Mouse (Mus musculus) heart, embryonic 16.5 days (tissue): ENCODE data around the gene D630045J12Rik. TPM values are rescaled to one million over a fixed set of nuclear protein-coding genes. Genes with fewer than 3 reads are reported as not detected.

ENCODE experiments used
- ATAC-seq: fragments of 200-750 bp; cut with Nextera tagmentation; replicated peaks from 2 replicates; pipeline ENCODE4 v1.8.0; 2017; ENCODE audit warnings: moderate number of reproducible peaks; ENCODE audit not compliant: insufficient read depth, low FRiP score; ENCODE audit errors: extremely low read depth
- H3K27ac ChIP-seq: fragments of 300-500 bp; sonication (generic); 2 replicates; pipeline ENCODE4 v1.5.1; 2014; ENCODE audit warnings: mild to moderate bottlenecking, low read length, control low read depth, moderate library complexity
- H3K27me3 ChIP-seq: fragments of 300-500 bp; sonication (generic); 2 replicates; pipeline ENCODE4 v1.6.1; 2014; ENCODE audit warnings: low read length, mixed read lengths; ENCODE audit not compliant: control insufficient read depth, insufficient read depth
- H3K36me3 ChIP-seq: fragments of 300-500 bp; sonication (generic); 2 replicates; pipeline ENCODE4 v1.6.1; 2014; ENCODE audit not compliant: control insufficient read depth, insufficient read depth
- H3K4me1 ChIP-seq: fragments of 300-500 bp; sonication (generic); 2 replicates; pipeline ENCODE4 v1.6.1; 2014; ENCODE audit warnings: low read length, mixed read lengths; ENCODE audit not compliant: control insufficient read depth, insufficient read depth
- H3K4me2 ChIP-seq: fragments of 300-500 bp; sonication (generic); 2 replicates; pipeline ENCODE4 v1.6.1; 2014; ENCODE audit warnings: low read depth, mild to moderate bottlenecking, control low read depth, low read length
- H3K4me3 ChIP-seq: fragments of 300-500 bp; sonication (generic); 2 replicates; pipeline ENCODE4 v1.5.1; 2014; ENCODE audit warnings: mild to moderate bottlenecking, control low read depth, low read length
- H3K9ac ChIP-seq: fragments of 300-500 bp; sonication (generic); 2 replicates; pipeline ENCODE4 v1.6.1; 2014; ENCODE audit warnings: low read length, control low read depth
- H3K9me3 ChIP-seq: fragments of 300-500 bp; sonication (generic); replicated peaks from 2 replicates; pipeline ENCODE4 v1.6.1; 2016; ENCODE audit warnings: low read length; ENCODE audit not compliant: control insufficient read depth
- WGBS: fragments of 180-500 bp; shearing (Covaris S2); extraction: QIAGEN DNeasy Blood & Tissue Kit; methylation state at CpG from one replicate; pipeline ENCODE4 v1.1.7; 2014; 5-methylcytosine and 5-hydroxymethylcytosine counted together
- polyA plus RNA-seq: library from polyadenylated mRNA; unstranded; fragments of >200 nt; fragmentation: Nextera tagmentation; extraction: Ambion mirVana; gene quantifications from 2 replicates; pipeline ENCODE4 v1.2.1, GENCODE M21; 2015

D630045J12Rik gene
- polyA plus RNA-seq, 1 experiment from 2014 or later: 1.3 TPM

DNA sequence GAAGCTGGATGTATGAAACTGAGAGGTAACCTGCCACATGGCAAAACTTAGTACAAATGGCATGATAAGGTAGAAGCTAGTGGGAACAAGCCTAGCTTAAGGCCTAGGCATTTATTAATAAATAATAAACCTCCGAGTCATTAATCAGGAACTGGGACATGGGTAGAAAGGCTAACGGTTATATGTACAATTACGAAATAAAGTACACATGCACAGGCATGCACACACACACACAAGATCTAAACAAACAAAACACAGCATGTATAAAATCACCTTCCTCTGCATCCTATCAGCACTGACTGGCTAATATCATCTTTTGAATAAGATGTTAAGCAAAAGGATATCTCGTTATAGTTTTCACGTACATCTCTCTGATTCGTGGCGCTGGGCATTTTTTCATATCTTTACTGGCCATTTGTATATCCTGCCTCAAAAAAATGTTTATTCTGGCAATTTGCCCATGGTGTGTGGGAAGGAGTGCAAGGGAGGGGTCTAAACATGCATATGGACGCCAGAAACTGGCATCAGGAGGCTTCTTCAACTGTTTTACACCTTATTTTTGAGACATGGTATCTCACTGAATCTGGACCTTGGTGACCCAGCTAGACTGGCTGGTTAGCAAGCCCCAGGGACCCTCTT lies 67.4 kb downstream of the D630045J12Rik start:
- 67% methylated on average over 8 of the region's 8 CpGs for WGBS
- no peak overlapping the region for H3K27ac ChIP-seq
- H3K4me2 ChIP-seq: no peak overlapping the region
- no peak overlapping the region for H3K9ac ChIP-seq
- H3K4me1 ChIP-seq: no peaks in the 10 kb centered on the region
- no peak overlapping the region for H3K4me3 ChIP-seq
- no peaks in the 10 kb centered on the region; the same call in 1 of the 2 replicates for H3K9me3 ChIP-seq
- ATAC-seq: no peak
- peaks cover 6% of the 10 kb centered on the region; the same call in 1 of the 2 replicates for H3K36me3 ChIP-seq
- H3K27me3 ChIP-seq: no peaks in the 10 kb centered on the region

DNA sequence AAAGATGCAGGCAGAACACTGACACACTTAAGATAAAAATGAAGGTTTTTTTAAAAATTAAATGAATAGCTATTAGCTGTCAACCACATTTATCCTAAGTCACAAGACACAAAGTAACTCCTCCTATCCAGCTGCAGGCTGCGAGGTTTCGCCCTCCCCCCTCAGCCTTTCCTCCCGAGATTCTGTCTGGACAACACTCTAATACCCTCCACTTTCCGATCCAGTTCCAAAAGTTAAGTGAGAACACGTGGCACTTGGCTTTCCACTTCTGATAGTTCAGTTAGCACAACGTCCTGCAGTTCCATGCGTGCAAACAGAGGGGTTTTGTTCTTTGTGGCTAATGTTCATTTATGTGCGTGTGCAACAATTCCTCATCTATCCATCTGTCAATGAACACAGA lies 69.0 kb downstream of the D630045J12Rik start:
- Histone ChIP-seq H3K9me3 (no peaks in the 10 kb centered on the region; the same call in 1 of the 2 replicates), H3K27me3 (no peaks in the 10 kb centered on the region), H3K4me1 (no peaks in the 10 kb centered on the region), H3K4me3 (no peak overlapping the region), H3K9ac (no peak overlapping the region), H3K36me3 (peaks cover 6% of the 10 kb centered on the region; the same call in 1 of the 2 replicates), H3K27ac (no peak overlapping the region), H3K4me2 (no peak overlapping the region)
- ATAC-seq: no peak
- 66% methylated on average over 8 of the region's 8 CpGs for WGBS

DNA sequence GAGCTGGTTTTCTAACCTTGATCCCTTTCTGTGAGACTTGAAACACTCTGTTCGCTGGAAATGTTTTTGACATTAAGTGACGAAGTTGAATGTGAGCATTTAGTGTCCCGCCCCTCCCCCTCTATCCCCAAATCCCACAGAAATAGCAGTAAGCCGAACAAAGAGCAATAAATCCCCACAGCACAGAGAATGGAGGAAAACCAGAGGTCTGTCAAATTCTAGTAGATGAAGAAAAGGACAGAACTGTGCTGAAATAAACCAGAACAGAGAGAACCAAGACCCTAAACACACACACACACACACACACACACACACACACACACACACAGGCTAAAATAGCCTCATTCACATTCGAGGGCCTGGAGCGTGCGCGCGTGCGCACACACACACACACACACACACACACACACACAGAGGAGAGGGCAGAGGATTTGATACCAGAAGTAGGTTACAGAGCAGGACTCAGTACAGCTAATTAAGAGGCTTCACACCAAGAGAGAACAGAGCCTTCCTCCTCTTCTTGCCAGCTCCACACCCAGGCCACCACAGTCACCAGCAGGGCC lies 72.0 kb downstream of the D630045J12Rik start:
- Histone ChIP-seq H3K27ac (no peak overlapping the region), H3K9ac (no peak overlapping the region), H3K4me2 (no peak overlapping the region), H3K4me1 (no peaks in the 10 kb centered on the region), H3K4me3 (no peak overlapping the region), H3K9me3 (no peaks in the 10 kb centered on the region; the same call in 1 of the 2 replicates), H3K36me3 (peaks cover 6% of the 10 kb centered on the region; the same call in 1 of the 2 replicates), H3K27me3 (no peaks in the 10 kb centered on the region)
- ATAC-seq: no peak
- WGBS: 73% methylated on average over 10 of the region's 10 CpGs

GRCm38 (mm10) chr6:38180669-38181068 lies 73.1 kb downstream of the D630045J12Rik start:
- H3K9ac ChIP-seq: no peak overlapping the region
- H3K4me2 ChIP-seq: no peak overlapping the region
- H3K36me3 ChIP-seq: peaks cover 6% of the 10 kb centered on the region; the same call in 1 of the 2 replicates
- no peaks in the 10 kb centered on the region for H3K4me1 ChIP-seq
- no peak overlapping the region for H3K4me3 ChIP-seq
- ATAC-seq: no peak
- H3K27ac ChIP-seq: no peak overlapping the region
- no peaks in the 10 kb centered on the region; the same call in 1 of the 2 replicates for H3K9me3 ChIP-seq
- no peaks in the 10 kb centered on the region for H3K27me3 ChIP-seq
- WGBS: 53% methylated on average over 5 of the region's 5 CpGs

- 0 out of 2 replicates have a peak, but pooled peaks cover under 1% of the 10 kb centered on the region for H3K9me3 ChIP-seq
- no peak overlapping the region for H3K4me2 ChIP-seq
- no peak overlapping the region for H3K4me3 ChIP-seq
- H3K36me3 ChIP-seq: no peaks in the 10 kb centered on the region; the same call in 1 of the 2 replicates
- no peak overlapping the region for H3K27ac ChIP-seq
- WGBS: 64% methylated on average over 6 of the region's 6 CpGs
- H3K4me1 ChIP-seq: no peaks in the 10 kb centered on the region; the same call in 1 of the 2 replicates
- no peak overlapping the region for H3K9ac ChIP-seq
- H3K27me3 ChIP-seq: no peaks in the 10 kb centered on the region
- ATAC-seq: no peak
Observed at GRCm38 (mm10) chr6:38165385-38165784, 88.4 kb downstream of the D630045J12Rik start.

DNA sequence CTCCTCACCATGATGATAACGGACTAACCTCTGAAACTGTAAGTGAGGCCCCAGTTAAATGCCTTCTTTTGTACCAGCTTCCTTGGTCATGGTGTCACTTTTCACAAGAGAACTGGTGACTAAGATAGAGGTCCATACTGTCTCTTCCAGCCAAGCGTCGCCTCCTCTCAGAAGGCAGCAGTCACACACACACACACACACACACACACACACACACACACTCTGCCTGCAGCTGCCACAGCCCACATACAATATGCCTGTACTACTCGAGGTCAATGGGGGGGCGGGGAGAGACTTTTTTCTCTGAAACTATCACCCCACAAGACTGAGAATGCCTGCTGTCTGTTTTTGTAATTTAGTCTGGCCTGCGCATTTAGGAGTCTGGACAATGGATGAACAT lies 89.1 kb downstream of the D630045J12Rik start:
- Histone ChIP-seq H3K9me3 (no peaks in the 10 kb centered on the region), H3K36me3 (no peaks in the 10 kb centered on the region), H3K4me2 (no peak overlapping the region), H3K4me1 (no peaks in the 10 kb centered on the region; the same call in 1 of the 2 replicates), H3K4me3 (no peak overlapping the region), H3K27ac (no peak overlapping the region), H3K9ac (no peak overlapping the region), H3K27me3 (no peaks in the 10 kb centered on the region)
- ATAC-seq: no peak
- 88% methylated on average over 6 of the region's 6 CpGs for WGBS

- ATAC-seq: no peak; the same call in 1 of the 2 replicates
- no peaks in the 10 kb centered on the region for H3K36me3 ChIP-seq
Observed at GRCm38 (mm10) chr6:38162825-38163504, 90.8 kb downstream of the D630045J12Rik start.

GRCm38 (mm10) chr6:38160556-38160955 lies 93.3 kb downstream of the D630045J12Rik start:
- H3K4me3 ChIP-seq: no peak overlapping the region
- no peaks in the 10 kb centered on the region; the same call in 1 of the 2 replicates for H3K4me1 ChIP-seq
- H3K27me3 ChIP-seq: no peaks in the 10 kb centered on the region
- WGBS: 63% methylated on average over 2 of the region's 2 CpGs
- H3K9me3 ChIP-seq: no peaks in the 10 kb centered on the region
- ATAC-seq: no peak
- H3K4me2 ChIP-seq: no peak overlapping the region
- no peaks in the 10 kb centered on the region for H3K36me3 ChIP-seq
- no peak overlapping the region for H3K9ac ChIP-seq
- H3K27ac ChIP-seq: no peak overlapping the region

More at GRCm38 (mm10) chr6:38162825-38163504, 90.8 kb downstream of the D630045J12Rik start:
- Histone ChIP-seq H3K9me3 (no peaks in the 10 kb centered on the region), H3K4me2 (no peak overlapping the region), H3K4me1 (no peaks in the 10 kb centered on the region; the same call in 1 of the 2 replicates), H3K9ac (no peak overlapping the region), H3K27ac (no peak overlapping the region), H3K4me3 (no peak overlapping the region), H3K27me3 (no peaks in the 10 kb centered on the region)
- 73% methylated on average over 14 of the region's 14 CpGs for WGBS

DNA sequence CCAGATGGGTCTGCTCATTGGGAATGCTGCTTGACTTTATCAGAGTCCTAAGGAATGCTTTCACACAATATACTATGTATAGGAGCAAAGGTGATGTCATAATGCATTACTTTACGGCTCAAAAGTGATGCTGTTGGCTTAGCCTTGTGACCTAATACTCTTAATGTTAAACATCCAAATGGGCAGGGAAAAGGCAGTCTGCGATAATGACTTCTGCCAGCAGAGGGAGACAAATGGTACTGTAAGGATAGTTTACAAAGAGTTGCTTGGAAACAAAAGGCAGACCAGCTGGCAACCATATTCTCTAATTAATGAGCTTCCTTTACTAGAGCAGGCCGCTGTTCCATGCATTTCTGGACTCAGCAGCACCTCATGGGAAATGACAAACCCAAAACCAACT lies 93.7 kb downstream of the D630045J12Rik start:
- no peak overlapping the region for H3K4me2 ChIP-seq
- H3K36me3 ChIP-seq: no peaks in the 10 kb centered on the region
- H3K27me3 ChIP-seq: no peaks in the 10 kb centered on the region
- no peak overlapping the region for H3K4me3 ChIP-seq
- H3K9ac ChIP-seq: no peak overlapping the region
- ATAC-seq: no peak
- H3K27ac ChIP-seq: no peak overlapping the region
- 10% methylated on average over 3 of the region's 3 CpGs for WGBS
- H3K9me3 ChIP-seq: no peaks in the 10 kb centered on the region
- H3K4me1 ChIP-seq: no peaks in the 10 kb centered on the region; the same call in 1 of the 2 replicates
